Comparison of ENCODE assay signal across 21 mouse cellular contexts in the genomic region with DNA sequence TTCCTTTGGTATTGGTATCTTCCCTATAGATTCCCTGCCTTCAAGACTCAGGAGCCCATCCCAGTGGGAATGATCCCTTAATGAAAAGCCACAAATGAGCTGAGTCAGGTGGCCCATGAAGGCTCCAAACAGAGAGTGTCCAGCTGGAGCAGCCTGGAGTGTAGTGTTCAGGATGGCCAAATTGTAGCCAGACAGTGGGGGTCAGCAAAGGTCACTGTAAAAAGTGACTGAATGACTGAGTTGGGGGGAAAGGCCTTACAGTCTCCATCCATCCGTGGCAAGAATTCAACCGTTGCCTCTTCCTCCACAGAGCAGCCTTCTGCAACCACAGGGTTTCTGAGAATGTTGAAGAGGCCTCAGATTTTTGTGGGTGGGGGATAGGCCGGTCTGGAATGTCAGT.
DNase-seq lines count a peak whose midpoint lies in the region; ATAC-seq lines count a peak whose summit lies in the region.
"Had no signal": no experiment of that assay in that cellular context is flagged by ENCODE, and none has a peak within 500 bp of the region (broad histone marks: within the 10 kb centered on the region; RNA-seq: fewer than 3 reads in every experiment).

No protein-coding gene starts in this region.

- no peaks in the 10 kb centered on the region for H3K36me3 ChIP-seq in neural tube, embryonic 15.5 days
- H3K36me3 ChIP-seq in kidney, embryonic 14.5 days (ENCODE audit: control insufficient read depth, insufficient read depth, low read length), result no peaks in the 10 kb centered on the region
- no peaks in the 10 kb centered on the region for H3K36me3 ChIP-seq in midbrain, embryonic 15.5 days (replicated peaks)
- H3K36me3 ChIP-seq: heart, embryonic 15.5 days; limb, embryonic 13.5 days; liver, embryonic 13.5 days; midbrain, embryonic 13.5 days had no signal

- H3K4me2 ChIP-seq in neural tube, embryonic 15.5 days, result no peak overlapping the region
- H3K4me2 ChIP-seq in kidney, embryonic 14.5 days (replicated peaks; ENCODE audit: low read depth, low read length), result no peak overlapping the region
- no peak overlapping the region for H3K4me2 ChIP-seq in midbrain, embryonic 15.5 days
- H3K4me2 ChIP-seq: heart, embryonic 15.5 days; limb, embryonic 13.5 days; liver, embryonic 13.5 days; midbrain, embryonic 13.5 days had no signal

- H3K27me3 ChIP-seq in neural tube, embryonic 15.5 days (replicated peaks), result no peaks in the 10 kb centered on the region; the same call in 1 of the 2 replicates
- H3K27me3 ChIP-seq in kidney, embryonic 14.5 days (ENCODE audit: control insufficient read depth, insufficient read depth, low read length), result no peaks in the 10 kb centered on the region
- H3K27me3 ChIP-seq in midbrain, embryonic 15.5 days (replicated peaks), result no peaks in the 10 kb centered on the region
- H3K27me3 ChIP-seq: heart, embryonic 15.5 days; limb, embryonic 13.5 days; liver, embryonic 13.5 days; midbrain, embryonic 13.5 days had no signal

- no peak overlapping the region for H3K4me3 ChIP-seq in neural tube, embryonic 15.5 days (replicated peaks)
- no peak overlapping the region for H3K4me3 ChIP-seq in kidney, embryonic 14.5 days (ENCODE audit: low read length)
- no peak overlapping the region for H3K4me3 ChIP-seq in midbrain, embryonic 15.5 days
- H3K4me3 ChIP-seq: heart, embryonic 15.5 days; limb, embryonic 13.5 days; liver, embryonic 13.5 days; midbrain, embryonic 13.5 days had no signal

- no peak overlapping the region for H3K27ac ChIP-seq in neural tube, embryonic 15.5 days (replicated peaks)
- H3K27ac ChIP-seq in kidney, embryonic 14.5 days (ENCODE audit: low read depth, low read length), result peak overlapping the region; percentile 20; the same call in 1 of the 2 replicates
- no peak overlapping the region for H3K27ac ChIP-seq in midbrain, embryonic 15.5 days
- H3K27ac ChIP-seq: heart, embryonic 15.5 days; hindbrain, postnatal 0 days; limb, embryonic 13.5 days; liver, embryonic 13.5 days; midbrain, embryonic 13.5 days had no signal

- no peaks in the 10 kb centered on the region for H3K4me1 ChIP-seq in neural tube, embryonic 15.5 days
- H3K4me1 ChIP-seq in kidney, embryonic 14.5 days (ENCODE audit: control insufficient read depth, insufficient read depth, low read length), result peaks cover 16% of the 10 kb centered on the region; the same call in 1 of the 2 replicates
- H3K4me1 ChIP-seq in midbrain, embryonic 15.5 days, result no peaks in the 10 kb centered on the region
- H3K4me1 ChIP-seq: liver, embryonic 13.5 days; midbrain, embryonic 13.5 days had no signal

- H3K9me3 ChIP-seq in neural tube, embryonic 15.5 days (replicated peaks), result no peaks in the 10 kb centered on the region
- H3K9me3 ChIP-seq in kidney, embryonic 14.5 days (ENCODE audit: control insufficient read depth, low read length), result no peaks in the 10 kb centered on the region
- H3K9me3 ChIP-seq in midbrain, embryonic 15.5 days, result no peaks in the 10 kb centered on the region
- H3K9me3 ChIP-seq: heart, embryonic 15.5 days; limb, embryonic 13.5 days; liver, embryonic 13.5 days; midbrain, embryonic 13.5 days had no signal

- H3K9ac ChIP-seq in neural tube, embryonic 15.5 days (replicated peaks), result no peak overlapping the region
- H3K9ac ChIP-seq in kidney, embryonic 14.5 days (ENCODE audit: low read depth, low read length), result no peak overlapping the region
- H3K9ac ChIP-seq in midbrain, embryonic 15.5 days, result no peak overlapping the region
- H3K9ac ChIP-seq: forebrain, postnatal 0 days; heart, embryonic 15.5 days; limb, embryonic 13.5 days; liver, embryonic 13.5 days; midbrain, embryonic 13.5 days had no signal

- peak; percentile 25 for DNase-seq in neural tube, embryonic 10.5 days (ENCODE audit: extremely low spot score, low spot score)
- peak; percentile 58 to 59 for DNase-seq in kidney, postnatal 36 days
- DNase-seq in adrenal gland, postnatal 10 days, result no peak
- no peak for DNase-seq in layer of hippocampus, postnatal 36 days
- DNase-seq: cerebellum, adult 2 months; forebrain, postnatal 0 days; gastrocnemius, postnatal 36 days; layer of hippocampus, adult 9-11 months; liver, embryonic 13.5 days; retina, postnatal 1 day; right cerebral cortex, postnatal 4 days; thymus, postnatal 25 days had no signal

- 62% methylated on average over 3 of the region's 3 CpGs for WGBS in neural tube, embryonic 15.5 days
- WGBS in kidney, embryonic 14.5 days, result 4% methylated on average over 3 of the region's 3 CpGs
- WGBS in midbrain, embryonic 15.5 days, result 60% methylated on average over 3 of the region's 3 CpGs

- no peak for ATAC-seq in neural tube, embryonic 15.5 days (ENCODE audit: low FRiP score)
- peak; percentile 92 for ATAC-seq in kidney, embryonic 14.5 days (ENCODE audit: low FRiP score, low TSS enrichment)
- ATAC-seq in midbrain, embryonic 15.5 days (replicated peaks), result no peak
- ATAC-seq: forebrain, postnatal 0 days; hindbrain, postnatal 0 days; intestine, postnatal 0 days; lung, postnatal 0 days; midbrain, embryonic 13.5 days had no signal

Comparison
In these comparisons a context has a peak if more than half of its experiments do, and no peak if none do; other contexts are left out.
1. DNase-seq: peak in neural tube, embryonic 10.5 days (single experiment) and kidney, postnatal 36 days (2 of 2); none in adrenal gland, postnatal 10 days (single experiment) and layer of hippocampus, postnatal 36 days (0 of 2).